Mouse (Mus musculus) embryonic facial prominence, embryonic 15.5 days (tissue): Measurements from ENCODE around the gene Adnp. TPM values are rescaled to one million over a fixed set of nuclear protein-coding genes. Genes with fewer than 3 reads are reported as not detected.
"Not testable (repeated sequence)": the region's sequence is repeated elsewhere in the genome, so short reads cannot be mapped to it uniquely, and the experiment has no call there.

ENCODE experiments used
- ATAC-seq: fragments of 200-750 bp; cut with Nextera tagmentation; 2 replicates; pipeline ENCODE4 v1.8.0; 2017; ENCODE audit warnings: low read depth, moderate TSS enrichment; ENCODE audit not compliant: insufficient number of reproducible peaks, low FRiP score, low TSS enrichment
- H3K27ac ChIP-seq: fragments of 300-500 bp; sonication (generic); replicated peaks from 2 replicates; pipeline ENCODE4 v1.5.1; 2015; ENCODE audit warnings: mild to moderate bottlenecking, inconsistent platforms
- H3K27me3 ChIP-seq: fragments of 300-500 bp; sonication (generic); 2 replicates; pipeline ENCODE4 v1.6.1; 2015; ENCODE audit warnings: inconsistent platforms
- H3K36me3 ChIP-seq: fragments of 300-500 bp; sonication (generic); 2 replicates; pipeline ENCODE4 v1.6.1; 2015; ENCODE audit warnings: mild to moderate bottlenecking, inconsistent platforms
- H3K4me1 ChIP-seq: fragments of 300-500 bp; sonication (generic); 2 replicates; pipeline ENCODE4 v1.6.1; 2015; ENCODE audit warnings: inconsistent platforms
- H3K4me2 ChIP-seq: fragments of 300-500 bp; sonication (generic); replicated peaks from 2 replicates; pipeline ENCODE4 v1.6.1; 2015; ENCODE audit warnings: mild to moderate bottlenecking, inconsistent platforms
- H3K4me3 ChIP-seq: fragments of 300-500 bp; sonication (generic); replicated peaks from 2 replicates; pipeline ENCODE4 v1.5.1; 2015; ENCODE audit warnings: mild to moderate bottlenecking, inconsistent platforms
- H3K9ac ChIP-seq: fragments of 300-500 bp; sonication (generic); 2 replicates; pipeline ENCODE4 v1.6.1; 2015; ENCODE audit warnings: inconsistent platforms
- H3K9me3 ChIP-seq: fragments of 300-500 bp; sonication (generic); replicated peaks from 2 replicates; pipeline ENCODE4 v1.6.1; 2016; ENCODE audit warnings: inconsistent platforms
- WGBS: fragments of 180-500 bp; shearing (Covaris S2); methylation state at CpG from one replicate; pipeline ENCODE4 v1.1.7; 2015; 5-methylcytosine and 5-hydroxymethylcytosine counted together
- polyA plus RNA-seq: library from polyadenylated mRNA; unstranded; fragments of >200 nt; fragmentation: Nextera tagmentation; extraction: Ambion mirVana; gene quantifications from 2 replicates; pipeline ENCODE4 v1.2.1, GENCODE M21; 2015

The Adnp gene
- polyA plus RNA-seq, 1 experiment from 2014 or later = 3.4 TPM

DNA sequence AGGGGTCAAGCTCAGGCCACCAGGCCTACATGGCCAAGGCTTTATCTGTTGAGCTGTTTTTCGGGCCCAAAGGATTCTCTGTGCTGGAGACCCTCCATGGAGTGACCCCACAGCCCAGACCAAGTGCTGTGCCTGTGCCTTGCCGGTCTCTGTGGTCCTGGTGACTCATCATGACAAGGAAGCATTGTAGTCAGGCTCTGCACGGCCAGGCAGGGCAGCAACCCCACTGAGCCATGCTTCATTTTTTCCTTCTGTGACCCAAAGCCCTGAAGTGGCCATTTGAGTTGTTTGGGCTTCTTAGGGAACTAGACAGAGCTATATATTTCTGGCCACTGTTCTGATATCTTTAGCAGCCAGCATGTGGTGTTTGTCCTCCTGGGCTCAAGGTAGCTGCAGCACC, 39.1 kb downstream of the Adnp start:
- H3K4me3 ChIP-seq = no peak overlapping the region
- H3K4me1 ChIP-seq = peaks cover 40% of the 10 kb centered on the region
- H3K4me2 ChIP-seq = no peak overlapping the region
- no peak overlapping the region for H3K9ac ChIP-seq
- 50% methylated on average over 3 of the region's 3 CpGs for WGBS
- H3K36me3 ChIP-seq = no peaks in the 10 kb centered on the region
- ATAC-seq = no peak
- H3K27ac ChIP-seq = no peak overlapping the region
- H3K9me3 ChIP-seq = no peaks in the 10 kb centered on the region
- no peaks in the 10 kb centered on the region for H3K27me3 ChIP-seq

DNA sequence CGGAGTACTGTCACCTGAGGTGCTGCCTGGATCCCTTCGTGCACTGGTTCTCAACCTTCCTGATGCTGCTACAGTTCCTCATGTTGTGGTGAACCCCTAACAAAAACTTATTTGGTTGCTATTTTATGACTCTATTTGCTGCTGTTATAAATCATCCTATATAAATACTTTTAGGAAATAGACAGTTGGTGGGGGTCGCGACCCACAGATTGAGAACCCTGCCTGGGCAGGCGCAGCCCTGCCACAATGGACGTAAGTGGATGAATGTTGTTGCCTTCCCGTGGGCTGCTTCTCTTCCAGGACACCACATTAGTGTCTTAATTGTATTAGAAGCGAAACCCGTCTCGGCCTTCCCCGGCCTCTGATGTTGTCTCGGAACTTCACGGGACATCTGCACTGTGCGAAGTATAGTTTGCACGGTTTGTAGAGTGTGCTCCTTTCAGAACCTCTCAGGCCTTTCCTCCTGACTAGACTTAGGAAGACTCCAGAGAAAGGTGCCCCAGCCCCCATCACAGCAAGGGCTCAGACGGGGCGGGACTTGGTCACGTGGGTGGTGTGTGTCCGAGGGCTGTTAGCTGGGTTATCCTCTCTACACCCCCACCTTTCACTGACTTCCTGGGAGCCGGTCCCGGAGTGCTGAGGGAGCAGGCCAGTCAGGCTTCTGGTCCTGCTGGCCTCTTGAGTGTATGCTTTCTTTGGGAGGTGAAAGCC, 40.0 kb downstream of the Adnp start:
- Histone ChIP-seq H3K4me3 (no peak overlapping the region), H3K9me3 (no peaks in the 10 kb centered on the region), H3K36me3 (no peaks in the 10 kb centered on the region), H3K4me1 (peaks cover 40% of the 10 kb centered on the region), H3K9ac (no peak overlapping the region), H3K27ac (no peak overlapping the region), H3K27me3 (no peaks in the 10 kb centered on the region), H3K4me2 (no peak overlapping the region)
- ATAC-seq = no peak
- WGBS = 45% methylated on average over 21 of the region's 21 CpGs

DNA sequence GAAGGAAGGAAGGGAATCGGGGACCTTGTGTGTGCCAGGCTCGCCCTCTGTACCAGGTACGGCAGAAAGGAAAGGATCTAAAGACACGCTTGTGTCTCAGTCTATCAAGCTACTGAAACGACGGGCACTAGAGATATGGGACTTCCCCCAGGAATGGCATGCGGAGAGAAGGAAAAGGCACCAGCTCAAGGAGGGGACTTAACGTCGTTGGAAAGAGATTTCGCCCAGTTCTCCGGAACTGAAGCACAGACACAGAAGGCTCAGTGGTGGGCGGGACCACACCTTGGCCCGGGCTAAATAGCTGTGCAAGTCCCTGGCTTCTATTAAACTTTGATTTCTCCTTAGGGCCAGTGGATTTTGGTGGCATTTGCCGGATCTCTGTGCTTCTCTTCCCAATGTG, 44.9 kb downstream of the Adnp start:
- Histone ChIP-seq H3K27ac (no peak overlapping the region), H3K9ac (peak overlapping the region; percentile 7; the same call in 1 of the 2 replicates), H3K9me3 (no peaks in the 10 kb centered on the region), H3K4me3 (peak overlapping the region; percentile 33), H3K4me2 (peak overlapping the region; percentile 47), H3K27me3 (no peaks in the 10 kb centered on the region), H3K36me3 (no peaks in the 10 kb centered on the region), H3K4me1 (peaks cover 29% of the 10 kb centered on the region)
- no peak for ATAC-seq
- WGBS = 9% methylated on average over 14 of the region's 14 CpGs

DNA sequence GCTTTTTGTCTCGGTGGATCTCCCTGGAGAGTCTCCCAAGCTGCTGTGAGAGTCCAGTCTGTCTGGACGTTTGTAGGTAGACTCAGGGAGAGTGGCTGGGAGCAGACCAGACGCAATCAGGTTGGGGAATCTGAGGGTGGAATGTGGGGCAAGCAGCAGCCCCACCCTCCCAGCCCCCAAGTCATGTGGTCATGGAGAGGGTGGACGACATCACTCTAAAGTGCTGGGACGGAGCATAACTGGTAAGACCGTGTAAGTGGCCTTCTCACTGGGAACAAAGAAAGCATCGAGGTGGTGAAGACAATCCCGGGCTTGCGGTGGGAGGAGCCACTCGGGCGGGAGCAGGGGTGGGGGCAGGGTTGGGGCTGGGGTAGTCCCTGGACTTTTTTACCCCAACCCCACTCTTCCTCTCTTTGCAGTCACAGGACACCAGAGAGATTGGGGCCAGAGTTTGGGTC, 45.4 kb downstream of the Adnp start:
- H3K36me3 ChIP-seq = no peaks in the 10 kb centered on the region
- WGBS = 4% methylated on average over 11 of the region's 11 CpGs
- peaks cover 27% of the 10 kb centered on the region for H3K4me1 ChIP-seq
- 0 out of 2 replicates have a peak overlapping the region, but pooled peaks have one; percentile 7 for H3K9ac ChIP-seq
- no peaks in the 10 kb centered on the region for H3K27me3 ChIP-seq
- 0 out of 2 replicates have a peak, but pooled peaks have one; percentile 35 for ATAC-seq
- peak overlapping the region; percentile 47 for H3K4me2 ChIP-seq
- H3K4me3 ChIP-seq = peak overlapping the region; percentile 33
- no peak overlapping the region for H3K27ac ChIP-seq
- no peaks in the 10 kb centered on the region for H3K9me3 ChIP-seq

DNA sequence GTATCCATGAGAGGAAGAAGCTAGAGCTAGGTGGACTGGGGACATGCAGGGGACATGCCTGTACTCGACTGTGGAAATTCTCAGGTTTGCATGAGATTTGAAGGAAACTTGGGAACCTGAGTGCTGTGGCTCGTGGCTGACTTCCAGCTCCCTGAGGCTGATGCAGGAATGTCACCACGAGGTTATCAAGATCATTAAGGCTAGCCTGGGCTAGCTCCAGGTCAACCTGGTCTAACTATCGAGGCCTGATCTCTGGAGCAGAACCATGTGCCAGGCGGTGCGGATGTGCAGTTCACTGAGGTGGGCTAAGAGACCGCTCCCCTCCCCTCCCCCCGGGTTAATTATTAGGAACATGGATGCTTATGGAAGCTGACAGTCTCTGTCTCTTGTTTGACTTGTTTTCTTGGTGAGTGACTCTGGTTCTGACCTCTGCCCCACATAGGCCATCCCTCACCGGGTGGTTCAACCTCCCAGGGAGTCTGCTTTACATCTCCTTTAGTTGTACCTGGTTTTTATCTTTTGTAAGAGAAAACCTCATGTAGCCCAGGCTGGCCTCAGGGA, 46.5 kb downstream of the Adnp start:
- H3K9me3 ChIP-seq = no peaks in the 10 kb centered on the region
- peaks cover 32% of the 10 kb centered on the region for H3K4me1 ChIP-seq
- H3K4me3 ChIP-seq = no peak overlapping the region
- WGBS = 75% methylated on average over 9 of the region's 9 CpGs
- H3K36me3 ChIP-seq = no peaks in the 10 kb centered on the region
- H3K27me3 ChIP-seq = no peaks in the 10 kb centered on the region
- H3K4me2 ChIP-seq = no peak overlapping the region
- no peak overlapping the region for H3K9ac ChIP-seq
- no peak for ATAC-seq
- no peak overlapping the region for H3K27ac ChIP-seq

DNA sequence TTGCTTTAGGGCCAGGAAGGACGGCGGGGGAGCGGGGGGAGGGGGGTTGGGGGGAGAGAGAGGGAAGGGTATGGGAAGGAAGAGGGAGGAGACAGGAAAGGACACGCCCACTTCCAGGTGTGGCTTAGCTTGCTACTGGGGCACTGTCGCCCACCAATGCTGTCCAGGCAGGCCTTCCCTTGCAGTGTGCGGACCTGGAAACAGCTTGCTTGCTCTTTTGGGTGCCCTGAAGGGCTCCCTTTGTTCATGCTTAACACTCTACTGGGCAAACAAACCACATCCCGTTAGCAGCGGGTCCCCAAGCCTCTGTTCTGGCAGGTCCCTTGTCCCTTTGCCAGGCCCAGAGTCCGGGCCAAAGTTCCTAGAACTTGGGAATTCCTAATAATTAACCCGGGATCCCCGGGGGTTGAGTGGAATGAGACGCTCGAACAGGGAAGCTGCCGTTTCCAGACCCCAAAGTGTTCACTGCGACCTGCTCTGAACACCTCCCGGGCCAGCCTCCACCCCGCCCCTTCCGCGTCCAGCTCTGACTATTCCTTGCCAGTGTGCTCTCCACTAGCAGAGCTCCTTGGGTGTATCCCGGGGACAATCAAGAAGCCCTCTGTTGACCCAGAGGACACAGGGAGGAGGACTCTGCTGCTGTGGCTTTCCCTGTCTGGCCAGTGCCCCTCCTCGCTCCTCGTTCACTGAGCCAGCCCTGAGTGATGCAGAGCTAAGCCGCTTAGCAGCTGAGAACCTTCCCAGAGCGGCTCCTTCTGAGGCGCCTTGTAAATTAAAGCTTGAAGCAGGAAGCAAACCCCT, 47.8 kb downstream of the Adnp start:
- H3K27me3 ChIP-seq = no peaks in the 10 kb centered on the region
- H3K4me2 ChIP-seq = peak overlapping the region; percentile 56
- no peak overlapping the region for H3K9ac ChIP-seq
- no peaks in the 10 kb centered on the region for H3K9me3 ChIP-seq
- ATAC-seq = no peak
- H3K36me3 ChIP-seq = no peaks in the 10 kb centered on the region
- WGBS = 7% methylated on average over 25 of the region's 25 CpGs
- peak overlapping the region; percentile 23 for H3K4me3 ChIP-seq
- peaks cover 46% of the 10 kb centered on the region for H3K4me1 ChIP-seq
- peak overlapping the region; percentile 4; the same call in 1 of the 2 replicates for H3K27ac ChIP-seq

DNA sequence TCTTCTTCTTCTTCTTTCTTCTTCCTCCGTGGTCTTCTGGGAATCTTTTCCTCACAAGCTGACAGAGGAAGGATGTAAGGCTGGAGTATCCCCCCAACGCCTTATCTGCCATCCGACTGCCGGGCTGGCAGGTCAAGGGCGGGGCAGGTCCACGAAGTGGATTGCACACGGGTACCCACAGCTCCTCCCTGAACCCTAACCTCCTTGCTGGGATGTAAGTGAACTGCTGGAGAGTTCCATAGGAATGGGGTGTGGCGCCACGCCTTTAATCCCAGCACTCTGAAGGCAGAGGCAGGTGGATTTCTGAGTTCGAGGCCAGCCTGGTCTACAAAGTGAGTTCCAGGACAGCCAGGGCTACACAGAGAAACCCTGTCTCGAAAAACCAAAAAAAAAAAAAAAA, 48.9 kb downstream of the Adnp start:
- H3K4me1 ChIP-seq = peaks cover 52% of the 10 kb centered on the region
- H3K4me2 ChIP-seq, ATAC-seq, H3K9me3 ChIP-seq, H3K4me3 ChIP-seq, H3K9ac ChIP-seq, H3K36me3 ChIP-seq, H3K27me3 ChIP-seq, H3K27ac ChIP-seq: not testable (repeated sequence)
- 49% methylated on average over 10 of the region's 11 CpGs for WGBS

DNA sequence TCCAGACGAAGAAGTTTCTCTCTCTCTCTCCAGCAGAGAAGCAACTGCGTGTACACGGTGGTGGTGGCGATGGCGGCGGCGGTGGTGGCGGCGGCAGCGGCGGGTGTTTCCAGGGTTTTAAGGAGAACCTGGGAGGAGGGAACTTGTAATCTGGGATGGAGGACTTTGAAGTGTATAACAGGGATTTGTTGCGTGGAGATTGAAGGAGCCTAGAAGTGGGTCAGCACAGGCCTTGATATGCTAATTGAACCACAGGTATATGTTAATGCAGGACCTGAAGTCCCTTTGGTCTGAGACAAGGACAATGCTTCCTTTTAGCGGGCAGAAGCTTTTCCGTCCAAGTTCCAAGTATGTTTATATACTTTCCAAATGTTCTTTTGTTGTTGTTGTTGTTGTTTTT, 50.6 kb downstream of the Adnp start:
- Histone ChIP-seq H3K4me2 (no peak overlapping the region), H3K27me3 (no peaks in the 10 kb centered on the region), H3K27ac (no peak overlapping the region), H3K4me3 (no peak overlapping the region), H3K36me3 (no peaks in the 10 kb centered on the region), H3K4me1 (peaks cover 42% of the 10 kb centered on the region), H3K9me3 (no peaks in the 10 kb centered on the region), H3K9ac (no peak overlapping the region)
- no peak for ATAC-seq
- 46% methylated on average over 14 of the region's 14 CpGs for WGBS

DNA sequence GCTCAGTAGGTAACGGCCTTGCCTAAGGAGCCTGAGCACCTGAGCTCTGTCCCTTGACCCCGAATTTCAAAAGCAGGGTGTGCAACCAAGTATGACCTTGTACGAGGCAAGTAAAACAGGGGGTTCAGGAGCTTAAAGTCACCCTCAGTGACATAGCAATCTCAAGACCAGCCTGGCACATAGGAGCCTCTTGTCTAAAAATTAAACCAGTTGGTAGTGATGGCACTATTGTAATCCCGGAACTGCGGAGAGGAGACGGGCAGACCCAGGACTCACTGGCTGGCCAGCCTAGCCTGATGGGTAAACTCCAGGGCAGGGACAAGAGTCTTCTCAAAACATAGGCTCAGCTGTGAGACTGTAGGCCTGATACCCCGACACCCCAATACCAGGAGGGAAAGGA, 51.2 kb downstream of the Adnp start:
- WGBS = 90% methylated on average over 7 of the region's 7 CpGs

DNA sequence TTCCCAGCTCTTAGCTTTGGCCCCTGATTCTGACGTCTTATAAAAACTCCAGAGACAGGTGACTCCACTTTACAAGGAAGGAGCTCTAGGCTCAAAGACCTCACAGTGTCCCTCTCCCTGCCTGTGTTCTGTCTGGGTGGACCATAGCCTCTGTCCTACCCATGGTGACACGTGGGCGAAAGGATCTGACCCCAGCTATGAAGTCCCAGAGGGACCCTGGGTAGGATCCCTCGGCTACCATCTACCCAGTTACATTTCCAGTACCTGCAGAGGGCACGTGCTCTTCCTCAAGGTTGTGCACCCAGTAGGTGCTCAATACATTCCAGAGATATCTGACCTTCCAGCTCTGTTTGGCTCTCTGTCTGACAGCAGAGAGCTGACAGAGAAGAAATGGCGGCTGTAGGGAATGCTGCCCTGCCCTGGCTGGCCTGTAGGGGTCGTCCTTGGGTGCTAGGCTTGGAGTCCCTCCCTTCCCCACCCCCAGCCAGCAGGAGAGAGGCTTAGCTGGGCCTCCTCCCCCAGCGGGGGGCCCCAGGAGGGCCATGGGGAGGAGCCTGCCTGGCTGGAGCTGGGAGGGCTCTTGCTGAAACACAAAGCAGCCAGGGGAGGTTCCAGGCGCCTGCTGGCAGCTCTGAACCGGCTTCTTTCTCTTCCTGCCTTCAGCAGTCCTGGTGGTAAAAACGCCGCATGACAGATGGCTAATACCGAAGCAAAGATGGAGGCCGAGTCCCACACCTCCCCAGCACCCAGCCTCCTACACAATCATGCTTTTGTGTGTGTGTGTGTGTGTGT, 52.6 kb downstream of the Adnp start:
- ATAC-seq = peak; percentile 91
- 18% methylated on average over 14 of the region's 14 CpGs for WGBS

More for the DNA sequence above, 51.2 kb downstream of the Adnp start:
- Histone ChIP-seq H3K27me3 (no peaks in the 10 kb centered on the region), H3K27ac (no peak overlapping the region), H3K4me2 (no peak overlapping the region), H3K9me3 (no peaks in the 10 kb centered on the region), H3K36me3 (no peaks in the 10 kb centered on the region), H3K4me3 (no peak overlapping the region), H3K9ac (no peak overlapping the region), H3K4me1 (peaks cover 38% of the 10 kb centered on the region)
- no peak for ATAC-seq

DNA sequence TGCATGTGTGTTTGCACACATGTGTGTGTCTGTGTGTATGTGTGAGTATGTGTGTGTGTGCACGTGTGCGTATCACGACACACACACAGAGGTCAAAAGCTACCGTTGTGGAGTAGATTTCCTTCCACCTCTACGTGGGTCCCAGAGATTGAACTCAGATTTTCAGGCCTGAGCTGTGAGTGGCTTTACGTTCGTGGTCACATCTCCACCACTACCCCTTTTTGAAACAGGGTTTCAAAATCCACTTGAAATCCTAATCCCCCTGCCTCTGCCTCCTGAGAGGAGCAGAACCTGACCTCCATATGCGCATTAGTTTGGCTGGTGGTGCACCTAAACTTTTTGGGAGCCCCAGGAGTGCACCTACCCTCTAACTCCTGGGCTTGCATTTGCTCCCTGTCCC, 57.7 kb downstream of the Adnp start:
- H3K36me3 ChIP-seq = no peaks in the 10 kb centered on the region
- no peaks in the 10 kb centered on the region for H3K27me3 ChIP-seq
- H3K4me3 ChIP-seq = no peak overlapping the region
- ATAC-seq = no peak
- WGBS = 84% methylated on average over 8 of the region's 8 CpGs
- no peak overlapping the region for H3K9ac ChIP-seq
- peaks cover 24% of the 10 kb centered on the region for H3K4me1 ChIP-seq
- H3K9me3 ChIP-seq = no peaks in the 10 kb centered on the region
- no peak overlapping the region for H3K27ac ChIP-seq
- no peak overlapping the region for H3K4me2 ChIP-seq

More for the DNA sequence above, 52.6 kb downstream of the Adnp start:
- Histone ChIP-seq H3K9ac (no peak overlapping the region), H3K27ac (peak overlapping the region; percentile 78), H3K4me1 (peaks cover 31% of the 10 kb centered on the region), H3K4me3 (peak overlapping the region; percentile 18), H3K27me3 (no peaks in the 10 kb centered on the region), H3K4me2 (peak overlapping the region; percentile 31), H3K9me3 (no peaks in the 10 kb centered on the region), H3K36me3 (no peaks in the 10 kb centered on the region)
